Mouse (Mus musculus): ENCODE measurements around the gene Lrwd1. TPM values are rescaled to one million over a fixed set of nuclear protein-coding genes. Genes with fewer than 3 reads are reported as not detected.

Lrwd1 gene
- polyA plus RNA-seq, 1 experiment = 22.3 TPM

GRCm38 (mm10) chr5:136091927-136092326 is 43.9 kb downstream of the Lrwd1 start:
- DNase-seq (ENCODE audit: low read depth) = no peak

DNA sequence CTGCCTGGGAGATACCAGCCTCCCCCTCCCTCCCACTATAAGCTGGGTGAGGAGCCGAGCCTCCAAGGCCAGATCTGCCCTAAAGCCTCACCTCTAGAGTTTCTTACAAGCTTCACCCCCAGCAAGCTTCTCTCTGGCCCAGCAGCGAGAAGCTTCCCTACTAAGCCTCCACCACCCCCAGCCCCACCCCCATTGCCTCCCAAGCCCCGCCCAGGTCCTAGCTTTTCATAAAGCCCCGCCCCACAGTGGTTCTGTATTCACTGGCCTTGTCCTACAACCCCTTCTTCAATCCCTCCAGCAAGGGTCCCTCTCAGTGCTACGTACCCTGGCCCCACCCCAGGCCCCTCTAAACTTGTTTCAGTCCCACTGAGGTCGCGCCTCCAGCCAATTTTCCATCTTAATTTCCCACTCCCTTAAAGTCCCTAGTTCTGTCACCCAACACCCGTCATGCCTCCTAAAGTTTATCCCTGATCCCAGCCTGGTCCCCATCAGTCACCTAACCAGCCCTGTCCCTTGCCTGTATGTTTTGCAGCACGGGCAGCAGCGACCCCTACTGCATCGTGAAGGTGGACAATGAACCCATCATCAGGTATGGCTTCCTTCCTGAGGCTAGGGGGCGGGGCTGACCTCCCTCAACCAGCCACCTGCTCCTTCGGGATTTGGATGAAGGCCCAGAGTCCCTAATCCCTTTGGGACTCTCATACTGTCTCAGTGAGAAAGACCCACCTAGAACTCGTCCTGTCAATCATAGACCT is 46.9 kb downstream of the Lrwd1 start:
- no peak for DNase-seq (ENCODE audit: low read depth)

DNA sequence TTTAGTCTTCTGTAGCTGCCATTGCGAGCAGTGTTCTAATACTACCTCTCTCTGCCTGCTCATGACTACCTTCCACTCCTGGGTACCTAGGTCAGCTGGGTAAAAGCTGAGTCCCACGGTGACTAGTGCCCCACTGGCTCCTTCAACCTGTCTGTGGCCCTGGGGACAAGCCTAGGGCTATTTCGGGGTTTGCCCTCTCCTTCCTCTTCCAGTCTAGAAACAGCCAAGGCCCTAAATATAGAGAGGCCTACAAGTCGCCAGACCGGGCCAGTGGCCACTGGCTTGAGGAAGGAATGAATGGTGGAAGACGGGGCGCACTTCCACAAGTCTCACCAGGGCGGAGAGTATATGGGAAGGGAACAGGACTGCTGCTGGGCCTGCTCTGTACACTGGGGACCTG is 49.6 kb downstream of the Lrwd1 start:
- DNase-seq (ENCODE audit: low read depth) = no peak

GRCm38 (mm10) chr5:136084891-136085651 is 50.8 kb downstream of the Lrwd1 start:
- no peak for DNase-seq (ENCODE audit: low read depth)

DNA sequence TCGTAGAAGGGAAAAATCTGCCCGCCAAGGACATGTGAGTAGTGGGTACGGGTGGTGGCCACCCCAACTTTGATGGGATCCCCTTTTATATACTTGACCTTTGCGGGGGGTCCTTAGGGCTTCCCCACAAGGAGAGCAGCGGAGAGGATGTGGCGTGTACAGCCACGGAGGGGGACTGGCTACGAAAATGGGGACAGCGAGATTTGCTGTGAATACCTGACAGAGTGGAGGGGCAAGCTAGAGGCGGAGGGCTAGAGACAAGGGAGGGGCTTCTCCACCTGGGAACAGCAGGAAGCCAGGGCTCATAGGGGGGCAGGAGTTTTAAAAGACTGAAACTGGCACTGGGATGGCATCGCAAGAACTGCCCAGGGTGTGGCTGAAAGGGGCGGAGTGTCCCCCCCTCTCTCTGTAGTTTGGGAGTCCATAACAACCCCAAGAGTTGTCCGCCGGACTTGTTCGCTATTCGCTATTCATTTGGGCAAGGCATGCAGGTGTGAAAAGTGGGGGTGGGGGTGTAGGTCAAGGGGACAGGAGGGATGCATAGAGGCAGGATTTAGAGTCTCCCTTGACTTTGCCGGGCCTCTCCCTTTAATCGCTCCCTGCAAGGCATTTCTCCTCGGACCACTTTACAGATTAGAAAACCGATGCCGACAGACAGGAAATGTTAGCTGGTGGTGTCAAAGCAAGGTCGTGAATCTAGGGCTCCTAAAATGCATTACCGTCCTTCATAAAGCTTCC is 51.6 kb downstream of the Lrwd1 start:
- no peak for DNase-seq (ENCODE audit: low read depth)

GRCm38 (mm10) chr5:136083669-136084107 is 52.2 kb downstream of the Lrwd1 start, which contains the start of gene Rasa4:
Gene Rasa4 (plus strand): TSS chr5:136083916.
- peak; percentile 46 for DNase-seq (ENCODE audit: low read depth)

DNA sequence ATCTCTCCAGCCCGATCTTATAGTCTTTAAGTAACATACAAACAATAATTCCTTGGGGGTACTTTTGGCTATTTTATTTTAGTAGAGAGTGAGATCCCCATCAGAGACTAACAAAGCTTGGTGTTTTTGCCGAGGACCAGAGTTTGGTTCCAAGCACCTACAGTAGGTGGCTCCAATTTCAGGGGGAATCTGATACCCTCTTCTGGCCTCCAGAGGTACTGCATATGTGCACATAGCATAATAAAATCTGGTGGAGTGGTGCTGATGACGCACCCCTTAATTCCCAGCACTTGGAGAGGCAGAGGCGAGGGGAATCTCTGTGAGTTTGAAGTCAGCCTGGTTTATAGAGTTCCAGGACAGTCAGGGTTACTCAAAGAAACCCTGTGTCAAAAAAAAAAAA is 53.5 kb downstream of the Lrwd1 start:
- no peak for DNase-seq (ENCODE audit: low read depth)

DNA sequence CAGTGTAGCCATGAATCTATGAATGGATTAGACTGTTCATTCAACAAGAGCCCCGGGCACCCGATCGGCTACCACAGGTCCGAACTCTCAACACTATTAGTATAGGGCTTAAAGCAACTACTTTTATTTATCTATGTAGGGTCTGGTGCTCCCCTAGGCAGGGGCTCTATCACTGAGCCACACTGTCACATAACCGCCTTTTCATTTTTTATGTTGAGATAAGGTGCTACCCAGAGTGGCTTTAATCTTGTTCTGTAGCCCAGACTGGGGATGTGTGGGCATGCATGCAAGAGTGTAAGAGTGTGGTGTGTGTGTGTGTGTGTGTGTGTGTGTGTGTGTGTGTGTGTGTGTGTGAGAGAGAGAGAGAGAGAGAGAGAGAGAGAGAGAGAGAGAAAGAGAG is 57.7 kb downstream of the Lrwd1 start:
- DNase-seq (ENCODE audit: low read depth) = no peak

GRCm38 (mm10) chr5:136077001-136077550 is 58.8 kb downstream of the Lrwd1 start:
- no peak for DNase-seq (ENCODE audit: low read depth)

DNA sequence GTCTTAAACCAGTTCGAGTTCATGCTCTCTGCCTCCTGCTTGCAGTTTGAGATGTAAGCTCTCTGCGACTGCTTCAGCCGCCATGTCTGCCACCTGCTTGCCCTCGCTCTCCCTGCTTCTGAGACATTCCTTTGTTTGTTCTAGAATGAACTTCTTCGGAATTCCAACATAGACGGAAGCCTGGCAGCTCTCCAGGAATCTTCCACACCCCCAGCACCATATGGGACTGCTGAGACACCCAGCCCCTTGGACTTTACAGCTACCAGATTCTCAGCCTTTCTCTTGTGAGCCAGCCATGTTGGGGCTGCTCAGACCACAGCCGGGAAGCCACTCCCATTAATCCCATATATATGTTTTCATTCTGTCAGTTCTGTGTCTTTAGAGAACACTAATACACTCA is 59.6 kb downstream of the Lrwd1 start:
- no peak for DNase-seq (ENCODE audit: low read depth)

DNA sequence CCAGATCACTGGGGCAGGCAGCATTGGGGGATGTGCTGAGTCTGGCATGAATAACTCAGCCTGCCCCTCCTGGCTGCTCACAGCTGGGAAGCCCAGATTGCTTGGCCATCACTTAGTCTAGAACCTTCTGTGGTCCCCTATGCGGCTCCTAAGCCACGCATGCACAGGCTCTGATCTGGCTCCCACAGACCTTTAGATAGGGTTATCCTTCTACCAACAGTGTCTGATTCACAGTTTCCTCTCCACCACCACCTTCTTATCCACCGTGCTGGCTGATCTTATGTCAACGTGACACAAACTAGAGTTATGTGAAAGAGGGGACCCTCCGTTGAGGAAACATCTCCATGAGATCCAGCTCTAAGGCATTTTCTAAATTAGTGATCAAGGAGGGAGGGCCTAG is 60.8 kb downstream of the Lrwd1 start:
- DNase-seq (ENCODE audit: low read depth) = no peak

DNA sequence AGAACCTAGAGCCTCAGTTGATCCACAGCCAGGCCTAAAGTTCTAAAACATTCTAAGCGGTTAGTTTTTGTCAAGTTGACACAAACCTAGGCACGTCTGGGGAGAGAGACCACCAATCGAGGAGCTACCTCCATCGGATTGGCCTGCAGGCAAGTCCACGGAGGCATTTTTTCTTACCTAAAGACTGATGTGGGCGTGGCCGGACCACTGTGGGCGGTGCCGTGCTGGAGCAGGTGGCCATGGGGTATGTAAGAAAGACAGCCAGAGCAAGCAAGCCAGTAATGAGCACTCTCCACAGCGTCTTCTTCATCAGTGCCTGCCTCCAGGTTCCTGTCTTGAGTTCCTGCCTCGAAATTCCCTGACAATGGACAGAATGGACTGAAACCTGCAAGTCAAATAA is 62.3 kb downstream of the Lrwd1 start:
- no peak for DNase-seq (ENCODE audit: low read depth)

DNA sequence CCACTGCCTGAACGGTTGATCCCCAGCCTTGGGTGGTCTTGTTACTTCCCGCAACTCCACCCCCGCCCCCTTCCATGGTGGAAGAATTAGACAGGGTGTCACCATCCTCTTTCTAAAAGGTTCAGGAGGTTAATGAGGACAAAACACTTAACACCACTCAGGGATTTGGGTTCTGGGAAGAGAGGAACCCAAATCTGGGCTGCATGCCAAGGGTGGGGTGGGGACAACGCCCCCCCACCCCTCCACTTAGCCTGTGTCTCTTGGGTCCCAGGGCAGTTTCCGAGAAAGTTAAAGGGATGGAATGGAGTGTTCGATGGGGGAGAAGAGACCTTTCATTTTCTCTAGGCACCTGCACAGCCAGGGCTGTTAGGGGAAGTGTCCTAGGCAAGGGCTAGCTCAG is 62.8 kb downstream of the Lrwd1 start:
- no peak for DNase-seq (ENCODE audit: low read depth)

Other genes starting within 250 kb of the Lrwd1 start
- 195 and 199 TPM in 2 replicates for gene Hspb1, start 248.2 kb downstream of the Lrwd1 start, polyA plus RNA-seq (2012; rRNA removed)
- 138 and 165 TPM in 2 replicates for gene Ywhag, start 201.5 kb downstream of the Lrwd1 start, polyA plus RNA-seq (2012; rRNA removed)
- 12.2 and 15.4 TPM in 2 replicates for gene Ssc4d, start 161.5 kb downstream of the Lrwd1 start, polyA plus RNA-seq (2012; rRNA removed)
- gene Zp3, start 156.0 kb downstream of the Lrwd1 start, polyA plus RNA-seq (2012; rRNA removed) = not detected in 2 replicates
- 44.3 and 51.7 TPM in 2 replicates for gene Dtx2, start 141.3 kb downstream of the Lrwd1 start, polyA plus RNA-seq (2012; rRNA removed)
- gene Upk3b, start 97.6 kb downstream of the Lrwd1 start, polyA plus RNA-seq (2012; rRNA removed) = 29.6 and 32.1 TPM in 2 replicates
- 0.99 and 1.1 TPM in 2 replicates for gene Upk3bl, start 81.6 kb downstream of the Lrwd1 start, polyA plus RNA-seq (2012; rRNA removed)
- gene Rasa4, start 52.2 kb downstream of the Lrwd1 start, polyA plus RNA-seq (2012; rRNA removed) = 11.2 and 12.8 TPM in 2 replicates
- 91.4 and 107 TPM in 2 replicates for gene Polr2j, start 19.4 kb downstream of the Lrwd1 start, polyA plus RNA-seq (2012; rRNA removed)
- 10.8 and 11.2 TPM in 2 replicates for gene Alkbh4, start 72 bp upstream of the Lrwd1 start, polyA plus RNA-seq (2012; rRNA removed)
- gene Orai2, start 34.6 kb upstream of the Lrwd1 start, polyA plus RNA-seq (2012; rRNA removed) = 9.3 and 10.0 TPM in 2 replicates
- gene Prkrip1, start 62.9 kb upstream of the Lrwd1 start, polyA plus RNA-seq (2012; rRNA removed) = 11.9 and 12.9 TPM in 2 replicates
- 28.1 and 31.8 TPM in 2 replicates for gene Sh2b2, start 110.5 kb upstream of the Lrwd1 start, polyA plus RNA-seq (2012; rRNA removed)

Measured in gonadal fat pad, adult 2 months (tissue).